Mouse (Mus musculus): ENCODE data around the gene Ulk4.

Ulk4 gene

DNA sequence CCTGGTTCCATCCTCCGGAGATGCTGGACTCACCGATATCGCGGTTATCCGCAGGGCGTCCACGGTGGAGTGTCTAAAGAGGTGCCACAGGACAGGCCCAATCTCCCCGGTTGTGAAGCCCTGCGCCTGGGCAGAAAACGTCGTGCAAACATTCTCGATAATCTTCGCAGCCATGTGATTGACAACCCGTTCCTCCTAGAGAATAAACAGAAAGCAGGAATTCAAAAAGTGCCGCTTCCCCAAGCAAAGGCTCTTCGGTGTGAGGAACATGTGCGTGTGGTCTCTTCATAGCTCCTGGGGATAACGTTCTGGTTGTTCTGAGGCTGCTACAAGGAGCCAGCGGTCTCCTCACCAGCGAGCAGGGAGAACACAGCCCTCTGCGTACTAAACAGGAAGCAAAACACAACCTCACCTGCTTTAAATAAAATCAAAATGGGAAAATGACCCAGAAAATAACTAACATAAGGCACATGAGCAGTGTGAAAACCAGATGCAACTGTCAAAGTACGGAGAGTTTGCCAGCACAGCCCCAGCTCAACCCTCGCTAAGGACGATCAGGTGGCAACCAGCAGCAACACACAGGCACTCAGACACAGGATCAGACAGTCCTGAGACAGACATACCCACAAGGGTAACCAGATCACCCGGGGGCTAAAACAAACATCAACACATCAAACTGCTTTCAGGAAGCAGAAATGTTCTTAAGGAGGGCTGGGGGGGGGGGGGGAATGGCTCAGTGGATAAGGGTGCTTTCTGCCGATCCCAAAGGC lies 84.2 kb downstream of the Ulk4 start:
- no peak for DNase-seq (ENCODE audit: low spot score)

DNA sequence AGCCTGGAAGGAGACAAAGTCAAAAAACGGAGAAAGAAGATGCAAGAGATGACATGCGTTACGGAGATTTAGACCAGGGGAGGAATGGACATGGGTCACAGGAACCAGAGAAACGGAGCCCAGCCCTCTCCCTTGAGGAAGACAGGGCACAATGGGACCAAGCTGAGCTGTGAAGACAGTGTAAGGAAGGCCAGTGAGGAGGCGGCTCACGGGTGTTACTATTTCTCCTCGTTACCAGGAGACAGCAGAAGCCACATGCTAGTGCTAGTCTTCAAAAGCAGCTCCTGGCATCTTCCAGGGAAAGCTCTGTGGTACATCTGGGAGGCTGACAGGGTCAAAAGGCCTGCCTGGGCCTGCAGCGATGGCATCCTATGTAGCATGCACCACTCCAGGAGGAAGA lies 89.2 kb downstream of the Ulk4 start:
- no peak for DNase-seq (ENCODE audit: low spot score)

DNA sequence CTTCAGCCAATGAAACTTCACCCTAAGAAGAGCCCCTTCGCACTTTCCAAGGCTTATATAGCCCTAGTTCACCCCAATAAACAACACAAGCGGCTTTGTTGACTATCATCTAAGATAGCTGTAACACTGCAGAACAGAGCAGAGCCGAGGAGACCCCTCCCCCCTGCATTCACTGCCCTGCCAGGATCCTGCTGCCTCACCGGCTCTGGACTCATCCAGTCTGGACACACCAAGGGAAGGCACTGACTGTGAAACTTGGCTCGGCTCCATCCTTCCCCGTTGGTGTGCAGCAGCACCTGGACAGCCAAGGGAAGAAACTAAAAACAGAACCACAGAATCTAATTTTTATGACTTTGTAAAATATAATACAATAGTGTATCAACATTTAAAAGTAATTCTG lies 91.2 kb downstream of the Ulk4 start:
- DNase-seq (ENCODE audit: low spot score) = peak; percentile 12

DNA sequence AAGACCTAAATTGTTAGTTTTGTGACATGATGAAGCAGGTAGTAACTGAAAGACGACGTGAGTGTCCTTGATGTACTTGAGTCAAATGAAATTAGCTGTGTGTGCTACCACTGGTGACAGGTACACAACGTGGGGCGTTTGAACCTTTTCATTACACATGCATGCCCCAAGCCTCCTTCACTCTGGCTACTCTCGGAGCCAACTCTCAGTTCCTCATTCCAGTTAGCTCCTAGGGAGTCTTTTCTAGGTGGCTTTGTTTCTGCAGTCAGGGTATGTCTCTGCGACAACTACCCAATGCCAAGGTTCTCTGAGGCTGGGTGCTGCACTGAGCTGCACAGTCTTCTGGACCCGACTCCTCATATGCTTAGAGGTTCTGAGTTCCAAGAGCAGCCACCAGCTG lies 100.6 kb downstream of the Ulk4 start:
- no peak for DNase-seq (ENCODE audit: low spot score)

- DNase-seq (ENCODE audit: low spot score) = no peak
Observed at GRCm38 (mm10) chr9:121175201-121175600, 101.8 kb downstream of the Ulk4 start.

- no peak for DNase-seq (ENCODE audit: low spot score)
Observed at GRCm38 (mm10) chr9:121172123-121172522, 104.9 kb downstream of the Ulk4 start.

DNA sequence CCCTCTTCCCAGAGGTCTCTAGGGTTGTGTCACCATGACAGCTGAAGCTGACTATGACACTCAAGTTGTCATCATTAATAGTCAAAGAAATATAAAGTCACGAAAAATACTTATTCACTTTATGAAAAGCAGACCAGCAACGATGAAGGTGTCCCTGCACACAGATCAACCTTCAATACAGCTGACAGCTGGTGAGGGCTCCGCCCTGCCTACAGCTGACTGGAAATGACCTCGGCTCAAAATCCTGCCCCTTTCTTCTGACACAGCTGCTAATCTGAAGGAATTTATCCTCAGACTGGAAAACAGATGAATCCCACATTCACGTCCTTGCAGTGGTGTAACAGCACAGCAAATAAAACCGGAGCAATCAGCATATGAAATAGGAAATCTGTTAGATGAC lies 105.4 kb downstream of the Ulk4 start:
- DNase-seq (ENCODE audit: low spot score) = no peak

GRCm38 (mm10) chr9:121164607-121165006 lies 112.4 kb downstream of the Ulk4 start:
- no peak for DNase-seq (ENCODE audit: low spot score)

- DNase-seq (ENCODE audit: low spot score) = peak; percentile 34
Observed at GRCm38 (mm10) chr9:121162789-121163188, 114.2 kb downstream of the Ulk4 start.

- DNase-seq (ENCODE audit: low spot score) = no peak
Observed at GRCm38 (mm10) chr9:121161818-121162565, 115.0 kb downstream of the Ulk4 start.

- DNase-seq (ENCODE audit: low spot score) = no peak
Observed at GRCm38 (mm10) chr9:121156253-121156831, 120.7 kb downstream of the Ulk4 start.

- no peak for DNase-seq (ENCODE audit: low spot score)
Observed at GRCm38 (mm10) chr9:121153276-121153675, 123.7 kb downstream of the Ulk4 start.

GRCm38 (mm10) chr9:121148602-121149001 lies 128.4 kb downstream of the Ulk4 start:
- DNase-seq (ENCODE audit: low spot score) = no peak

DNA sequence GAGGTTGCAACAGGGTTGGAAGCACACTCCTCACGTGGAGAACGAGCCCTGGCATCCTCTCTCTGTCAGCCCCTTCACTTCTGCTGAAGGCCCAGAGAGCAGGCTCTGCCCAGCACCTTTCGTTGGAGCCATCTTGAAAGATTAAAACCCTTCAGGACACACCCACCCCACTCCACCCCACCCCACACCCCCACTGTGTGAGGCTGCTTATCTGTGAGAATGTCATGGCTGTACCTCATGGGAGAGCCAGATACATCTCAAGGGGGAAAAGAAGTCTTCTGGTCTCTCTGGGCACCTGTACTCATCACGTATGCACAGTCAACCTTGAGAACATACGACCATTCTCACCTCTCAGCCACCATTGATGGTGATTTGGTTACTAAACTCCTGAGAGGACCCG lies 133.8 kb downstream of the Ulk4 start:
- DNase-seq (ENCODE audit: low spot score) = no peak

GRCm38 (mm10) chr9:121132549-121132948 lies 144.4 kb downstream of the Ulk4 start:
- no peak for DNase-seq (ENCODE audit: low spot score)

DNA sequence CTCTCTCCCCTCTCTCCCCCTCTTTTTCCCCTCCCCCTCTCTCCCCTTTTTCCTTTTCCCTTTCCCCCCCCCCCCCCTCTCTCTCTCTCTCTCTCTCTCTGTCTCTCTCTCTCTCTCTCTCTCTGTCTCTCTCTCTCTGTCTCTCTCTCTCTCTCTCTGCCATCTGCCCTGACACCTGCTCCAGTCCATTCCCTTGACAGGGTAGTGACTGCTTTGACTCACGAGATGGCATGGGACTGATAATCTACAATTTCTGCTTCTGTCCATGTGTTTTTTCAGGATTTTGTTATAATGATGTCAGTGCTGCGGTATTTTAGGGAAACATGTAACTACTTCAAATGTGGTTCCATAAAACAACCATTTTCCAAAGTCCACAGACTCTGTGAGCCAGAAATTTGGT lies 147.5 kb downstream of the Ulk4 start:
- no peak for DNase-seq (ENCODE audit: low spot score)

DNA sequence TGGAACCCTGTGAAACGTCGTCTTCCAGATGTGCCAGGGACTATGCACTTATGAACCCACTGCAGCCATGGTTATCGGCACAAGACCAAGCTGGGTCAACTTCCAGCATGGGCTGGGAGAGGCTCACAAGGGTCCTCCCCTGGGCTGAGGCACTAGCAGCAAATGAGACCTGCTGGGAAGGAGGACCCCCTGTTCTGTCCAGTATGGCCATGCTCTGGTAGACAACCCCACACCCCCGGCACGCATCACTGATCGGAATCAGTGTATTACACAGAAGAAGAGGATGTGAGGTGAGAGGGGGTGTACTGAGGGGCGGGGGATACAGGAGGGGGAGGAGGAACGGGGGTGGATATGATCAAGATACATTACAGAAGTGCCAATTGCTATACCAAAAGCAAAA lies 148.1 kb downstream of the Ulk4 start:
- DNase-seq (ENCODE audit: low spot score) = no peak

DNA sequence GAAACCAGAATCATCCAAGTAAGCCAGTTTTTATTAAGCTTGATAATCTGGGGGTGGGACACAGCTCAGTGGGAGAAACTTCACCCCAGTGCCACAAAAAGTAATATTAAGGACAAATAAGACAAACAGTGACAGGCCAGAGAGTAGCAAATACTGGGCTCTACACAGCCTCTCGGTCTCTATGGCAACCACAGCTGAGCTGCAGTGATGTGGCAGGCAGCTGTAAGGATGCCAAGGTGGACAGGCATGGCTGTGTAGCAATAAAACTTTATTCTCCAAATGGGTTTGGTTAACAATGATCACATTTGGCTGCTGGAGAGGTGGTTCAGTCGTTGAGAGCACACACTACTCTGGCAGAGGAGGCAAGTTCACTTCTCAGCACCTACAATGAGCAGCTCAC lies 150.0 kb downstream of the Ulk4 start:
- DNase-seq (ENCODE audit: low spot score) = peak; percentile 8

GRCm38 (mm10) chr9:121124705-121125104 lies 152.3 kb downstream of the Ulk4 start:
- DNase-seq (ENCODE audit: low spot score) = no peak

GRCm38 (mm10) chr9:121122039-121122438 lies 155.0 kb downstream of the Ulk4 start:
- no peak for DNase-seq (ENCODE audit: low spot score)

- no peak for DNase-seq (ENCODE audit: low spot score)
Observed at GRCm38 (mm10) chr9:121117936-121118335, 159.1 kb downstream of the Ulk4 start.

DNA sequence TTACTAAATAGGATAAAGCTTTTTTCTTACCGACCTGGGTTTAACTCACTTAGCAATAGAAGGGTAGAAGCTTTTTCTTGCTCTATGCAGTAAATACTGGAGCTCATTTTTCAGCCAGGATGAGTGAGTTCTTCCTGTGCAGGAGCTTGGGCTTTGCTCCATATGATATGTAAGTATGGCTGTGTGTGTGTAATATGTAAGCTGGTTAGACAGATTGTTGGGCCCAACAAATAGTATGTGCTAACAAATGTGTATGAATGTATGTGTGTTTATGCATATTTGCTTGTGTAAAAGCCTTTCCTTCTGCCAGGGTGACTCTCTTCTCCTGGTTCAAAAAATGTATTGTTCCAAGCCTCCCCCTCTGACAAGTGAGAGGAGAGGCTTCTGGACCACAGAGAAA lies 164.9 kb downstream of the Ulk4 start:
- no peak for DNase-seq (ENCODE audit: low spot score)

- DNase-seq (ENCODE audit: low spot score) = no peak
Observed at GRCm38 (mm10) chr9:121108110-121108509, 168.9 kb downstream of the Ulk4 start.

Measured in MN1 (cell line).